Mouse (Mus musculus): ENCODE measurements around the gene Morc3.

The Morc3 gene

DNA sequence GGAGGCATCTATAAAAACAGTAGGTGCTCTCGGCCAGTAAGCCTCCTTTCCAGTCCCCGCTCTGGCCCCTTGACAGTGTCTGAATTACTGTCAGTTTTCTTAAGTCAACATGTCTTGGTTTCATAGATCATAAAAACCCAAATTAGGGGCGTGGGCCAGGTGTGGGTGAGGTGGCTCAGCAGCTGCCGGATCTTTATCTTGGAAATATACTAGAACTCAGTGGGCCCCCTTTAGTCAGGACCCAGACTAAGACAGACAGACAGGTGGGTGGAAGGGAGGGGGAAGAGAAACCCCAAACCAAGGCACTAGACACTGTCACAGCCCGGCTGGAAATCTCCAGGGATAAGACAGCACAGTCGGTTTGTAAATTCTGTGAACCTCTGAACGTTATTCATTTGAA, 91.9 kb downstream of the Morc3 start:
- DNase-seq = no peak
